Mouse (Mus musculus) brown adipose tissue, adult 24 weeks (tissue): ENCODE measurements at regions not wholly inside any gene's neighbourhood (a gene's known extent, or its start where the extent isn't known, plus 50 kb on each side); places are given as distances from the start of the nearest gene placed in this dataset.

Experiments
- H3K27ac ChIP-seq: fragments of 200-500 bp; replicated peaks from 2 replicates; pipeline ENCODE4 v1.5.1; 2012; ENCODE audit warnings: low read depth, mild to moderate bottlenecking, low read length
- H3K4me1 ChIP-seq: fragments of 200-500 bp; 2 replicates; pipeline ENCODE4 v1.6.1; 2012; ENCODE audit warnings: low read length, mixed read lengths; ENCODE audit not compliant: control insufficient read depth, insufficient read depth, insufficient read length
- H3K4me3 ChIP-seq: fragments of 200-500 bp; 2 replicates; pipeline ENCODE4 v1.5.1; 2012; ENCODE audit warnings: low read depth, mild to moderate bottlenecking, low read length, moderate library complexity; ENCODE audit not compliant: insufficient read depth

GRCm38 (mm10) chr2:138123331-138123730 is 133.0 kb upstream of the Btbd3 start:
- Histone ChIP-seq H3K4me3 (no peak overlapping the region), H3K4me1 (no peaks in the 10 kb centered on the region), H3K27ac (no peak overlapping the region)

GRCm38 (mm10) chr2:138120868-138121267 is 135.5 kb upstream of the Btbd3 start:
- Histone ChIP-seq H3K4me1 (no peaks in the 10 kb centered on the region), H3K4me3 (no peak overlapping the region), H3K27ac (no peak overlapping the region)

GRCm38 (mm10) chr2:138120131-138120530 is 136.2 kb upstream of the Btbd3 start:
- Histone ChIP-seq H3K27ac (no peak overlapping the region), H3K4me1 (no peaks in the 10 kb centered on the region), H3K4me3 (no peak overlapping the region)

GRCm38 (mm10) chr2:138099777-138100176 is 156.6 kb upstream of the Btbd3 start:
- no peaks in the 10 kb centered on the region for H3K4me1 ChIP-seq
- H3K4me3 ChIP-seq = no peak overlapping the region
- no peak overlapping the region for H3K27ac ChIP-seq

- Histone ChIP-seq H3K4me1 (no peaks in the 10 kb centered on the region), H3K4me3 (no peak overlapping the region), H3K27ac (no peak overlapping the region)
Observed at GRCm38 (mm10) chr2:138085390-138085789, 171.0 kb upstream of the Btbd3 start.

GRCm38 (mm10) chr2:138084564-138085283 is 171.6 kb upstream of the Btbd3 start:
- Histone ChIP-seq H3K4me3 (no peak overlapping the region), H3K4me1 (no peaks in the 10 kb centered on the region), H3K27ac (no peak overlapping the region)

- H3K4me3 ChIP-seq = no peak overlapping the region
- no peak overlapping the region for H3K27ac ChIP-seq
- H3K4me1 ChIP-seq = no peaks in the 10 kb centered on the region
Observed at GRCm38 (mm10) chr2:138074020-138074613, 182.2 kb upstream of the Btbd3 start.

- Histone ChIP-seq H3K4me1 (no peaks in the 10 kb centered on the region), H3K4me3 (no peak overlapping the region), H3K27ac (no peak overlapping the region)
Observed at GRCm38 (mm10) chr2:138072165-138072728, 184.1 kb upstream of the Btbd3 start.

- no peak overlapping the region for H3K4me3 ChIP-seq
- no peak overlapping the region for H3K27ac ChIP-seq
- H3K4me1 ChIP-seq = no peaks in the 10 kb centered on the region
Observed at GRCm38 (mm10) chr2:138053081-138053480, 203.3 kb upstream of the Btbd3 start.

GRCm38 (mm10) chr2:138048341-138048740 is 208.0 kb upstream of the Btbd3 start:
- H3K27ac ChIP-seq = no peak overlapping the region
- no peaks in the 10 kb centered on the region for H3K4me1 ChIP-seq
- H3K4me3 ChIP-seq = no peak overlapping the region

- no peaks in the 10 kb centered on the region for H3K4me1 ChIP-seq
- no peak overlapping the region for H3K27ac ChIP-seq
- no peak overlapping the region for H3K4me3 ChIP-seq
Observed at GRCm38 (mm10) chr2:138047781-138048201, 208.6 kb upstream of the Btbd3 start.

- H3K27ac ChIP-seq = no peak overlapping the region
- no peak overlapping the region for H3K4me3 ChIP-seq
- no peaks in the 10 kb centered on the region for H3K4me1 ChIP-seq
Observed at GRCm38 (mm10) chr2:138047361-138047760, 209.0 kb upstream of the Btbd3 start.

GRCm38 (mm10) chr2:138046918-138047317 is 209.4 kb upstream of the Btbd3 start:
- Histone ChIP-seq H3K4me3 (no peak overlapping the region), H3K4me1 (no peaks in the 10 kb centered on the region), H3K27ac (no peak overlapping the region)

- Histone ChIP-seq H3K27ac (no peak overlapping the region), H3K4me1 (no peaks in the 10 kb centered on the region), H3K4me3 (no peak overlapping the region)
Observed at GRCm38 (mm10) chr2:138045933-138046642, 210.3 kb upstream of the Btbd3 start.

GRCm38 (mm10) chr2:138040706-138041105 is 215.7 kb upstream of the Btbd3 start:
- Histone ChIP-seq H3K4me1 (no peaks in the 10 kb centered on the region), H3K4me3 (no peak overlapping the region), H3K27ac (peak overlapping the region; percentile 67)
